Mouse (Mus musculus): ENCODE results near the gene Pgrmc2.

The Pgrmc2 gene

DNA sequence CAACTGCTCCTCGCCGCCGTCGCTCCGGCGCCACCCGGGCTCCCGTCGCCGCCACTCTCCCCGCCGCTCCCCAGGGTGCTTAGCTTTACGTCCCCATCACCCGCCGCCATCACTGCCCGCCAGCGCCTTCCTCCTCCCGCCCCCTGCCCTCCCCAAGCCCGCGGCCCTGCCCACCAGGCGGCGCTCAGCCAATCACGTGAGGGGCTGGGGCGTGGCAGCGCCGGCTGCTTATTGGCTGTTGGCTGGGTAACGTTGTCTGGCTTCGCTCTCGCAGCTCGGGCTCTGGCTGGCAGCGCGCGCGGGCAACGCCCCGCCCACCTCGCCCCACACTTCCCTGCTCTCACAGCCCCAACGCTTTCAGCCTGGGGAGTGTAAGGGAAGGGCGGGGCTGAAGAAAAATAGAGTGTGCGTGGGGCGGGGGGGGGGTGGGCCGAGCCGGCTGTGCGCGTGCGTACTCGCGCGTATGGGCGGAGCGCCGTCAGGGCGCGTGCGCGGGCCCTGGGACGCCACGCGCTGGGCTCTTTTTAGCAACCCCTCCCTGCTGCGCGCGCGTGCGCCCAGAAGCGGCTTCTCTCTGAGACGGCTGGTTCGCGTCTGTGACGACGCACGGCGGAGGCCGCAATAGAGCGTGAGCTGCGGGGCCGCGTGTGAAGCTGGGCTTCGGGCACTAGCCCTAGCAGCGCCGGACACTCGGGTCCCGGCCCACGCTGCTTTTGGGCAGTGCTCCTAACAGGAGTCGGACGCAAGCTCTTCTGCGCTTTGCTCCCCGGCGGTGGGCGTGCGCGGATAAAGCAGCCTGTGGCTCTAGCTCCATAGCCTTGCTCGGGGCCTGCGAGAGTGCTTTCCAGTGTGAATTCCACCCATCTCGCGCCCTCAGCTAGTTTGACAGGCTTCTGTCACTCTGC is at the start of gene Pgrmc2:
Gene Pgrmc2 (minus strand): TSS at position 162 of the 905 bp plus-strand sequence.
- peak; percentile 98 for DNase-seq

- DNase-seq = no peak
Measured at GRCm38 (mm10) chr3:41124000-41124294, 41.1 kb upstream of the Pgrmc2 start.

- no peak for DNase-seq
Measured at GRCm38 (mm10) chr3:41123190-41123999, 40.5 kb upstream of the Pgrmc2 start.

DNA sequence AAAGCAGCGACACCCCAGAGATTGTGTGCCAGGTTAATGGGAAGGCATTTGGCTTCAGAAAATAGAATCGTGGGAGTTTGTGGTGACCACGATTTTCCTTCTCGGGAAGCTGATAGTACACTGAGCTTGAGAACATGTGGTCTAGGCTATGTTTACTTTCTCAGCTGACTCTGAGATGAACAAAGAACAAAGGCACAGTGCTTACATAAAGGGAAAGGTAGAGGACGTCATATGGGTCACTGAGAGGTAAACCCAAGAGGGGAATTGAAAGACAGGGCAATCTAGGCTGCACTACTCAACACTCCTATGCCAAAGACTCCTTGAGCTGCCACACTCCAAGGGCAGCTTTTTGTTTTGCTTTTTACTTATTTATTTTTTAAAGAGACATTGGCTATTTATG is 35.3 kb upstream of the Pgrmc2 start:
- no peak for DNase-seq

- no peak for DNase-seq
Measured at GRCm38 (mm10) chr3:41117447-41117846, 34.6 kb upstream of the Pgrmc2 start.

- DNase-seq = no peak
Measured at GRCm38 (mm10) chr3:41113186-41113585, 30.3 kb upstream of the Pgrmc2 start.

DNA sequence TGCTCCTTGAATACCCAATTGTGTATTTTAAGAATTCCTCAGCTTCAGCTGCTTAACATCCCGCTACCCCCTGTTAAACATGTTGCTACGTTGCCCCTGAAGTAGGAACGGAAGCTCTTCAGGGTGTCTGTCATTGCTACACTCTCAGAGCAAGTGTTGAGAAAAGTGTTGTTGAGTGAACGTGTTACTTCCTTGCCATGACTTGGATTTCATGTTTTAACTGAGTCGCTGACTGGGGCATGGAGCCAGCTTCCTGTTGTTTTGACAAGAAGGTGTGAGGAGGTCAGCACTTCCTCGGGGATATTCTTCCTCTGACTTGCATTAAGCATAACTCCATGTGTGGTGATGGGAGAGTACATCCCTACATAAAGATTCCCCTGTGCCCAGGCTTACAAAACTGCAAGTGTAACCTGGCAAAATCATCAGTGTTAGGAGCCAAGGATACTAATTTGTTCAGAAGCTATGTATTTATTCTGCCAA is 25.5 kb upstream of the Pgrmc2 start:
- DNase-seq = peak; percentile 14

GRCm38 (mm10) chr3:41107600-41108305 is 24.9 kb upstream of the Pgrmc2 start:
- DNase-seq = no peak

GRCm38 (mm10) chr3:41101905-41102304 is 19.1 kb upstream of the Pgrmc2 start:
- DNase-seq = no peak

DNA sequence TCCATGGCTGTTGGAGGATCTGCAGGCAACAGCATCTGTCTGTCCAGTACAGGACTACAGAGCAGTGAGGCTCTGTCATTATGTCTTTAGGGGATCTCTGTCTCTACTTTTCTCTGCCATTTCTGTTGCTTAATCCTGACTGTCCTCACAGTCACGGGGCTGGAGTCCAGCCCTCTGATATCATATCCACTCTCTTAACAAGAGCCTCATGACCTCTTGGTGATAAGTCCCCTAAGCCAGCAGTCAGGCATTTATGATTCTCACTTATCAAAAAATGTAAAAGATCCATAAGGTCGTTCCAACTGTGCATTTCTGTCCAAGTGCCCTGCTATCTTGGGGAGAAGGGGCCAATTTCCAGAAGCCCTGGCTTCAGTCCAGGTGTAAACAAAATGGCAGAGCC is 17.3 kb upstream of the Pgrmc2 start:
- DNase-seq = no peak

DNA sequence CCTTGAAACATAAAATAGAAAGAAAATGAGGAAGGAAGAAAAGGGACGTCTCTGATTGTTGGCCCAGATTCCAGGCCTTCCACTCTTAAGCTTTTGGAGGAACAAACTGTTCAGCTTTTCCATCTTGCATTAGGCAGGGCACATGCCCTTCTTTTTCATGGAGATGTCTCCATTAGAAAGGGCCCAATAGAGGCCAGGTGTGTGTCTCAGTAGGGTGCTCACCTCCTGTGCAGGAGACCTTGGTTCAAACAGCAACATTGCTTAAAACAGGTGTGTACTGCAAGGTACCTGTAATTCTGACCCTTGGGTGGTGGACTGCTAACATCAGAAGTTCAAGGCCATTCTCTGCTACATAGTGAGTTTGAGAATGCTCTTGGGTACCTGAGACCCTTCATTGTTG is 16.8 kb upstream of the Pgrmc2 start:
- DNase-seq = no peak

DNA sequence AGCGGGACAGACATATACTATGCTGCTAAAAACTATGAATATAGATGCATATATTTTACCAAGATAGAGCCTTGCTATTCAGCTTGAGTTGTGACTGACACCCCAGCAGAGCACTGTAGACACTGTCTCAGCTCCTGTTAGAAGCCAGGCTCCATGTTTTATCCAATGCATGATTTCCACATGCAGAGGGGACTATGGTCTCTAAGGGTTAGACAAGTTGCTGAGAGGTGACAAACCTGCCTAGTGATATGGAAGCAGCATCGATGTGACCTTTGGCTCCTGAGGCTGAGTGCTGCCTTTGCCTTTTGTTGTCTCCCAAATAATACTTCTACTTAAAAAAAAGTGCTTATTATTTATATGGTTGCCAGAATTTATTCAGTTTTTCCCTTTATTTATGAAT is 10.4 kb upstream of the Pgrmc2 start:
- no peak for DNase-seq

DNA sequence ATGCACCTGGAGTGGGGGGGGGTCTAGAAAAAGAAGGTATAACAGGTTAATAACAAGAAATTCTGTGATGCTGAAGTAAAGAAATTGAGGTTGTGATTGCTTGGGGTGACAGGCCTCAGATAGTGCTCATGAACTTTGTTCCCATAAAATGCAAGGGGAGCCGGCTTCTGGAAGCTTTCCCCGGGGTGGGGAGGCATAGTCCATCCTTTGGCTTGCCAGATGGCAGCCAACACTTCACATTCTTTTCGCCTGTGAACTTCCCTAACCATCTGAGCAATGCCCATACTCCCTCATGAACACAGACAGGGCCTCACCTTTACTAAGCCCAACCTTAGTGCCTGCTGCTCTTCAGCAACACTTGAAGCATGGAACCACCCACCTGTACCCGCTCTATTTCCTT is 9.5 kb upstream of the Pgrmc2 start:
- no peak for DNase-seq

- no peak for DNase-seq
Measured at GRCm38 (mm10) chr3:41090839-41091238, 8.0 kb upstream of the Pgrmc2 start.

- no peak for DNase-seq
Measured at GRCm38 (mm10) chr3:41087071-41087470, 4.2 kb upstream of the Pgrmc2 start.

GRCm38 (mm10) chr3:41084421-41084820 is 1.6 kb upstream of the Pgrmc2 start:
- no peak for DNase-seq

DNA sequence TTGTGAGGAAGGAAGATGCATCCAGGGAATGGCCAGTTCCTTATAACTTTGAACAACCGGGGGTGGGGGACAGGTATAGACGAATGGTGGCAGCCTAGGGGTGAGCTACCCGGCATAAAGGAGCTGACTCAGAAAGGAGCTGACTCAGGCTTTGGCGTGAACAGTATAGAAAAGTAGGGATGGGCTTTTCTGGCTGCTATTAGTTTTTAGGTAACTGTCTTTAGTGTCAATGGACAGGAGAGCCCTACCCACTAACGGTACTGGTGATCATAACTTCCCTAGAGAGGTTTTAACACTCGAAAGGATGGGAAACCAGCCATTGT is 905 bp upstream of the Pgrmc2 start:
- no peak for DNase-seq

DNA sequence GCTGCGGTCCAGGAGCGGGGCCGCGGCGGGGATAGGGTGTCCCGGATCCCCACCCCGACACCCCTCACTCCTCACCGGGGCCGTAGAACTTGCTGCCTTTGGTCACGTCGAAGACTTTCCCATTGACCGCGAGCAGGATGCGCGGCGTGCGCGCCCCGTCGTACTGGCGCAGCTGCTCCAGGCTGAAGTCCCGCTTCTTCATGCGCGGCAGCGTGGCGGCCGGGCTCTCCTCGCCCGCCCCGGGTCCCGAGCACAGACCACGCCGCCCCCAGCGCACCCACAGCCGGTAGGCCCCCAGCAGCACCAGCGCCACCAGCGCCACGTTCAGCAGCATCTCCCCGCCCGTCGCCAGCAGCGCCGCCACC is 344 bp downstream of the Pgrmc2 start:
- no peak for DNase-seq

GRCm38 (mm10) chr3:41081474-41082301 is 1.2 kb downstream of the Pgrmc2 start:
- peak; percentile 11 for DNase-seq

- DNase-seq = no peak
Measured at GRCm38 (mm10) chr3:41080724-41081123, 2.1 kb downstream of the Pgrmc2 start.

GRCm38 (mm10) chr3:41078673-41079072 is 4.2 kb downstream of the Pgrmc2 start:
- no peak for DNase-seq

DNA sequence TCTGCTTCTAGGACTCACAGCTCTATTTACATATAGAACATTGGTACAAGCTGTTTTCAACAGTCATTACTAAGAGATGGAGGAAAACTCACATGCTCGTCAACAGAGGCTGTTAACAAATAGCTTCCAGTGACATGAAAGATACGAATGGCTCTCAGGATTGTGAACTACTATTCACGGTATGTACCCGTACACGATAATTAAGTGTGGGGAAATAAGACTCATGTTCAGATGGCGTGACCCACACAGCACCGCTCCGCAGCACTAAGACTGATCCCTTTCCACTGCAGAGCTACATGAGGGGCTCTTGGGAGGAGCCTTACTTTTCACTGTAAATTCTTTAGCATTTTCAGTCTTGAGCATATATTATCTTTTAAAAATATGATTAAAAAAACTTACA is 7.5 kb downstream of the Pgrmc2 start:
- no peak for DNase-seq

DNA sequence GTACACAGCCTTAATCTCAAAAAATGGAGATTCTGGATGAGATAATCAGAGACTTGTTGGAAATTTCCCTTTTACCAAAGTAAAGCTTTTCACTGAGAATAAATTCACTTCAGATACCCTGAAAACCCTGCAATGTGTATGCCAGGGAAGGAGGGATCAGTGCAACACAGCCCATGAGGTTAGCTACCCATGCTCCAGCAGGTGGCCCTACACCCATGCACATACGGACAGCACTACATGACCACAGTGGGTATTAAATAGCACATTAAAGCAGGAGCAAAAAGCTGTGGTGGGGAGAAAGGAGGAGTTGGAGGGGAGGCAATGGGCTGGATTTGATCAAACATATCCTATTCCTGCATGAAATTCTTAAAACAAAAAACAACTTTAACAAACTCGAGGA is 12.3 kb downstream of the Pgrmc2 start:
- peak; percentile 5 for DNase-seq

Data from lung, postnatal 14 days (tissue).